Mouse (Mus musculus) E14TG2a.4 (cell line): ENCODE data around the gene Fahd1.

Experiments
- CTCF ChIP-seq: conservative IDR thresholded peaks from 2 replicates; pipeline ENCODE4 v1.5.1; 2014; ENCODE audit warnings: low read length
- NANOG ChIP-seq: IDR thresholded peaks from 2 replicates; pipeline ENCODE4 v1.6.1; 2014; ENCODE audit warnings: borderline replicate concordance, low read length, mixed read lengths

DNA sequence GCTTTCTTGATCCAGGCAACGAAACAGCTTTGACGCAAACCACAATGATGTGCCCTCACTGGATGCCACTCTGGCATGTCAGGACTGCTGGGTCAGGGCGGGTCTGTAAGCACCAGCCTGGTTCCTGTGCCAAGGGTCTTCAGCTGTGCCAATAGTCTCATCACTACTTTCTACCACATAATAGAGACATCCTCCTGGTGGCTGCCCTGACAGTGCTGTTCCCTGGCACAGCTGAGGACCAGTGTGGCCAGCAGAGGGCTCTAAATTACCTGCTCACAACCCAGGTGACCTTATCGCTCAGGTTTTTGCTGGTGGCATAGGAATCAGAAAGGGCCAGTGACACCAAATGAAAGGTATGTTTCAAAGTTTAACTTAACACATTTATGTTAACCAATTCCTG is 9.0 kb downstream of the Fahd1 start:
- TF ChIP-seq CTCF, result 0 out of 2 replicates have a peak, but pooled peaks have one; percentile 5
- no peak for TF ChIP-seq NANOG
